Mouse (Mus musculus): Measurements from ENCODE around the gene Epha1. TPM values are rescaled to one million over a fixed set of nuclear protein-coding genes. Genes with fewer than 3 reads are reported as not detected.

Epha1 gene
- total RNA-seq (2021): under 1 TPM; 0.15 to 0.32 TPM
- long read RNA-seq, experiment 1: 0 reads
- long read RNA-seq, experiment 2: 0 reads

- DNase-seq: peak; percentile 18
These were observed at the start of gene Epha1 for GRCm38 (mm10) chr6:42372816-42373547. TSS of gene Epha1 (minus strand) at chr6:42373268.

GRCm38 (mm10) chr6:42421439-42421838, 48.4 kb upstream of the Epha1 start:
- DNase-seq: no peak

GRCm38 (mm10) chr6:42419443-42419842, 46.4 kb upstream of the Epha1 start:
- DNase-seq: no peak

- DNase-seq: no peak
These were observed 32.1 kb upstream of the Epha1 start, which contains the start of gene Tas2r135 for GRCm38 (mm10) chr6:42405134-42405533. TSS of gene Tas2r135 (plus strand) at chr6:42405434.

GRCm38 (mm10) chr6:42399938-42400337, 26.9 kb upstream of the Epha1 start, which contains the start of gene Tas2r143:
TSS of gene Tas2r143 (plus strand) at chr6:42400238.
- DNase-seq: no peak

- DNase-seq: no peak
These were observed 25.9 kb upstream of the Epha1 start for GRCm38 (mm10) chr6:42398998-42399397.

GRCm38 (mm10) chr6:42398285-42398684, 25.2 kb upstream of the Epha1 start:
- DNase-seq: no peak

GRCm38 (mm10) chr6:42397041-42397657, 24.1 kb upstream of the Epha1 start:
- no peak for DNase-seq

- DNase-seq: peak; percentile 85
These were observed 23.1 kb upstream of the Epha1 start for GRCm38 (mm10) chr6:42395960-42396809.

GRCm38 (mm10) chr6:42391796-42392330, 18.8 kb upstream of the Epha1 start:
- no peak for DNase-seq

GRCm38 (mm10) chr6:42385635-42386034, 12.6 kb upstream of the Epha1 start:
- no peak for DNase-seq

GRCm38 (mm10) chr6:42383360-42383759, 10.3 kb upstream of the Epha1 start:
- no peak for DNase-seq

GRCm38 (mm10) chr6:42381916-42382381, 8.9 kb upstream of the Epha1 start:
- DNase-seq: no peak

- no peak for DNase-seq
These were observed 8.2 kb upstream of the Epha1 start for GRCm38 (mm10) chr6:42381221-42381620.

- DNase-seq: no peak
These were observed 7.5 kb upstream of the Epha1 start for GRCm38 (mm10) chr6:42380416-42381144.

- no peak for DNase-seq
These were observed 6.5 kb upstream of the Epha1 start for GRCm38 (mm10) chr6:42379551-42379950.

- DNase-seq: no peak
These were observed 4.2 kb upstream of the Epha1 start for GRCm38 (mm10) chr6:42377280-42377679.

- DNase-seq: no peak
These were observed 3.5 kb upstream of the Epha1 start for GRCm38 (mm10) chr6:42376504-42377019.

GRCm38 (mm10) chr6:42376016-42376415, 2.9 kb upstream of the Epha1 start:
- no peak for DNase-seq

GRCm38 (mm10) chr6:42375131-42375530, 2.1 kb upstream of the Epha1 start:
- no peak for DNase-seq

- DNase-seq: peak; percentile 37
These were observed 1.6 kb upstream of the Epha1 start for GRCm38 (mm10) chr6:42374701-42375100.
